Mouse (Mus musculus) left cerebral cortex, adult 18-20 months (tissue): Measurements from ENCODE around the gene Ccnd3. TPM values are rescaled to one million over a fixed set of nuclear protein-coding genes. Genes with fewer than 3 reads are reported as not detected.
A peak's percentile ranks its signal among the peaks of the same experiment; 100 is the strongest.

ENCODE experiments used
- DNase-seq, 2 experiments: peaks; one replicate each; pipeline ENCODE4 v3.0.0; 2021 to 2022; ENCODE audit warnings: low spot score in 2 of 2, mixed read lengths in 1 of 2
- long read RNA-seq, 2 experiments: library from polyadenylated mRNA; stranded (forward); transcript quantifications; one replicate each; pipeline ENCODE4 v2.0.0; 2021
- total RNA-seq, 2 experiments: library from RNA; stranded (reverse); gene quantifications; 2 replicates each; pipeline ENCODE4 v1.2.3; 2021

The Ccnd3 gene
- total RNA-seq: 10 to 100 TPM; 33.6 to 40.7 TPM
- long read RNA-seq, experiment 1, transcript Ccnd3-205 (5 exons, 1,977 nt): major isoform, 46 of 55 reads
- long read RNA-seq, experiment 1, partial matches to known transcripts: 2 of 55 reads
- long read RNA-seq, experiment 1, other reads (novel, unspliced or antisense): 4 of 55 reads
- long read RNA-seq, experiment 2, transcript Ccnd3-205 (5 exons, 1,977 nt): major isoform, 27 of 38 reads
- long read RNA-seq, experiment 2, partial matches to known transcripts: 2 of 38 reads
- long read RNA-seq, experiment 2, other reads (novel, unspliced or antisense): 3 of 38 reads

GRCm38 (mm10) chr17:47504941-47505346, at the start of gene Ccnd3:
Gene Ccnd3 (plus strand): TSS chr17:47505051.
- DNase-seq: peak; percentile 60 to 72

DNA sequence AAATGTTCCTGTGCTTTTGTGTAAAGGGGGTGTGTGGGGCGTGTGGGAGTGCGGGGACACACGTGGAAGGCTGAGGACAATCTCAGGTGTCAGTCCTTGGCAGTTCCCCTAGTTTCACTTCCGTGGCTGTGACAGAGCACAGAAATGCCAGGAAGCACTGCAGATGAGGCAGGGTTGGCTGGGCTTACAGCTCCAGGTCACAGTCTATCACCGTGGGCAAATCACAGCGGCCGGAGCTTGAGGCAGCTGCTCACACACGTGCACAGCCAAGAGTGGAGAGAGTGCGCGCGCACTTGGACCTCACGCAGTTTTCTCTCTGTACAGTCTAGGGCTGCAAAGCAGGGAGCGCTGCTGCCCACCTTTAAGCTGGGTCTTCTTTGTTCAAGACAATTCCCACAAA, 46.5 kb upstream of the Ccnd3 start:
- DNase-seq: no peak

DNA sequence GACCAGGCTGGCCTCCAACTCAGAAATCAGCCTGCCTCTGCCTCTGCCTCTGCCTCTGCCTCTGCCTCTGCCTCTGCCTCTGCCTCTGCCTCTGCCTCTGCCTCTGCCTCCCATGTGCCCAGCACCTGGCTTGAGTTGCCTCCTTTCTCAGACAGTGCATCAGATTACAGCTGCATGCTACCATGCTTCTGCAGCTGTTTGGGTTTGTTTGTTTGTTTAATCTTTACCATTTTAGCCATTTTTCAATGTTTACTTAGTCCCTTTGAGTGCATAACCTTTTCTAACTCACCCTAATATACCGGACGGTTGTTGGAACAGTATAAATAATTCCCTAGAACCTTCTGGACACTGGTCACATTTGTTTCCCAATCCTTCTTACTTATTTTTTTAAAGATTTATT, 45.9 kb upstream of the Ccnd3 start:
- DNase-seq: no peak

DNA sequence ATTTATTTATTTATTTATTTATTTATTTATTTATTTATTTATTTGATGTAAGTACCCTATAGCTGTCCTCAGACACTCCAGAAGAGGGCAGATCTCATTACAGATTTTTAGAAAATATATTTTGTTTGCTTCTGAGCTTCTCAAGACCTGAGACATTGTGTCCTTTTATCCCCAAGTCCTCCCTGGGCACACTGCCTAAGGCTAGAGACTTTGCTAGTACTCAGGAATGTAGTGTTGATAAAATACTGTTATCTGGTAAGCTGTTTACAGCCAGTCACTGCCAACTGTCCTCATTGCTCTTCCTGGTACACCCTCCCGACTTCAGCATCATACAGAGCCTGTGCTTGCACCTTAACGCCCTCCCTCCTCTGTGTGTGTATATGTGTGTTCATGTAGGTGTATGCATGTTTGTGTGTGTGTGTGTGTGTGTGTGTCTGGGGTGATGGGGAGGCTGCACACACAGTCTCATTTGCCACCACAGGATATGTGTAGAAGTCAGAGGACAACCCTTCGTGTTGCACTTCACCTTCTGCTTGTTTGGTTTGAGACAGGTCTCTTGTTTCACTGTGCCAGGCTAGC, 45.4 kb upstream of the Ccnd3 start:
- no peak for DNase-seq

GRCm38 (mm10) chr17:47461688-47462087, 43.2 kb upstream of the Ccnd3 start:
- DNase-seq: no peak

DNA sequence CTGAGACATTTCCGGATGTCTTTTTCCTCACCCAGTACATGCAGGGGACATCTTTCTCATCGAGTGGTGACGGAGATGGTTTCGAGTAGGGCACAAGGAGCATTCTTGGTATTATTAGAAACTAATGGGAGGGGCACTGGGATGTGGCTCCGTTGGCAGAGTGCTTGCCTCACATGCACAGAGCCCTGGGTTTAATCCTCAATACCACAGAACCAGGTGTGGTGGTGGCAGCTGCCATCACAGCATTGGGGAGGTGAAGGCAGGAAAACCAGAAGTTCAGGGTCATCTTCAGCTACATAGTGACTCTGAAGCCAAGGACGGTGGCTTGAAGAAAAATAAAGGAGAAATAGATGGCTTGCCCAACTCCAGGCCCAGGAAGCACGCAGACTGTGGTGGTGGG, 42.6 kb upstream of the Ccnd3 start:
- DNase-seq: no peak

DNA sequence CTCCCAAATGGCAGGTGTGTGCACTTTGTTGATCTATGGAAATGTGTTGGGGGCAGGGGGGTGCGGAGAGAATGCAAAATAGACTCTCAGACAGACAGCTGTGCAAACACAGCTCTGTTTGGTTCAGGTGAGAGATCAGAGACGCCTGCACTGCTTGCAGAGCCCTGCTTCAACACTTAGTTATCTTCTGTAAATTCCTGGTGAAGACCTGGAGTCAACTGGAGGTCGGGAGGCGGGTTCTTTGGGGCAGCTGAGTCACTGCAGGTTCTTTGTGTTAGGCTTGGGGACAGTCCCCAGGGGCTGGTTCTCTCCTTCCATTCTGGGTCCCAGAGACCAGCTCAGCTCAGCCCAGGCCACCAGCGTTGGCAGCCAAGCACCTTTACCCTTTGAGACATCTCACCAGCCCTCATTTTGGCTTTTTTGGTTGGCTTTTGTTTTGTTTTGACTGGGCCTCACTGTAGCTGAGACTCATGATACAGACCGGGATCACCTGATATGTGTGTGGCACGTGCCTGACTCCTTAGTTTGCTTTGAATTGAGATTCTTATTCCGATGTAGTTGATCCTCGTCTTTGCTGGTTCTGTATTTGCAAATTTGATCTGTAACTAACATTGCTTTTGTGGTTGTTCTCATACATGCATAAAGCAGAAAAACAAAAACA, 42.0 kb upstream of the Ccnd3 start:
- DNase-seq: no peak

- DNase-seq: no peak
These were observed 40.4 kb upstream of the Ccnd3 start for GRCm38 (mm10) chr17:47464248-47464965.

DNA sequence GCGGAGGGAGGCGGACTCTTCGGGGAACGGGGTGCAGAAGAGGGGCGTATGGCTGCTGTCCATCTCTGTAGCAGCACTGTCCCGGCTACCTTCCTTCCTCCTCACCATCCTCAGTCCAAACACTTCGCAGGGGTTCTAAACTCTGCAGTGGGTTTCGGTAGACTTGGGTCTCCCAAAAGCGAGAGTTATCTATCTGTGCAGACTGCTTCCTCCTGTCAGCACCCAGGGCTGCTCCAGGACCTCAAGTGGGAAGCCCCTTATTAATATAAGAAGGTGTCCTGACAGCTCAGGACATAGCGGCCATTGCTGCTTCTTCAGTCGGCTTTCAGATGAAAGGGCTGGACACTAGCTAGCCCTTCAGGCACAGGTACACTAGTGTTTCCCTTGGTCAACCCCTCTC, 39.8 kb upstream of the Ccnd3 start:
- DNase-seq: no peak

- DNase-seq: no peak
These were observed 38.6 kb upstream of the Ccnd3 start for GRCm38 (mm10) chr17:47466284-47466683.

DNA sequence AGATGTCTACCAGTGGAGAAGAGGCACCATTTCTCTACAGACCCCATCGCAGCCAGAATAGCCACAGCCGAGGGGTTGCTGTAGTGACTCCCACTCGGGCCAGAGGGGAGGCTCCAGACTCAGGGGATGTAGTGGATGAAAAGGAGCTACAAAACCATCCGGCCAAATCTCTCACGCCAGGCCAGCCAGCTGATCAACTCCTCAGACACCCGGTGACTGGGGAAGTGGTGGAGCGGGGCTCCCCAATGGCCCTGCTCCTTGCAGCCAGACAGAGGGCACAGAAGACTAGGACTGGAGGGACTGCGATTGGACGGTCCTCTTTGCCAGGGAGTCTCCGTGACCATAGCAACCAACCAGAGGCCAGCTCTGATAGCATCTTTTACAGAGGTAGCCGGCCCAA, 37.2 kb upstream of the Ccnd3 start:
- DNase-seq: no peak

- no peak for DNase-seq
These were observed 36.8 kb upstream of the Ccnd3 start for GRCm38 (mm10) chr17:47468063-47468462.

DNA sequence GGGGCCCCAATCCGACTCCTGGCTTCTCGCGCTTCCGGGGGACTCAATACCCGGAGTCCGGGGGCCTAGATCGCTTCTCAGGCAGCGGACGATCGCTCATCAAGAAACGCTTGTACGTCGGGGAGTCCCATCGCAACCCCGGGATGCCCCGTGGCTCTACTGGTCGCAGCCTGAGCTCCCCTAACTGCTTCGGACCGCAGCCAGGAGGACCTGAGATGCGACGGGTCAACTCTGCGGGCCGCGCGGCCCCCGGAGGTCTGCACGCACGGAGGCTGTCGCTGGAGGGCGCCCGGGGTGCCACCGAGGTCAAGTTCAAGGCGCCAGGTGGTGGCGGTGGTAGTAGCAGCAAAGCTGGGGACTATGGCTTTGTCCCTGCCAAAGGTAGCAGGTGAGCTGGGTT, 36.4 kb upstream of the Ccnd3 start:
- DNase-seq: no peak

DNA sequence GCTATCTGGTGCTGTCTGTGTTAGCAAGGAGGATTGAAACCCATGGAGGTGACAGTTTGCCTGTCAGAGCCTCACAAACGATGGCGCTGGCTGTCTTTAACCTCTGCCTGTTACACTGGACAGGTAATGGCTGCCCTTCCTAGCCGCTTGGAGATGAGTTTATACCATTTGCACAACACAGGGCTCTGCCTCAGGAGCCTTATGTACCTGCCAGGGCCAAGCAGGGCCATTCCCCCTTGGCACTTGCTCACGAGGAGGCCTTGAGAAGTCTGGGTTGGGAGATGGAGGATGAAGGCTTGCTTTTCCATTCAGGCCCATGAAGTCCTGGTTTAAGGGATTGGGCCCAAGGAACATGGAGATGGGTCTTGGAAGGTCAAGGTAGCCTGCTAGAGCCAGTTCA, 35.2 kb upstream of the Ccnd3 start:
- no peak for DNase-seq

DNA sequence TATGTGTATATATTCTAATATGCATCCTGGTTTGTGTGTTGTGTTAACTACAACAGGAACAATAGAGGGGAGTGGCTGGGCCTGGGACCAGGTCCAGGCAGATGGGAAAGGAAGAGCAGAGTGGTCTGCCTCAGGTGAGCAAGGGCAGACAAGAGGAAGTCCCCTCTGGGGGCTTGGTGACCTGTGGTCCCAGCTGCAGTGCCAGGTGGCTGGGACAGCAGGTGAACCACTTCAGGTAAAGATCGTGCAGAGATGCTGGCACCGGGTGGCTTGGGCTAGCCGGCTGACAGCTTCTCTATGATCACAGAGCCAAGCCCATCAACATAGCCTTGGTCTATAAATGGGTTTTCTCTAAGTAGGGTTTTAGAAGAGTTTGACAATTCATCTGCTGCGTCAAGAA, 34.7 kb upstream of the Ccnd3 start:
- DNase-seq: no peak

DNA sequence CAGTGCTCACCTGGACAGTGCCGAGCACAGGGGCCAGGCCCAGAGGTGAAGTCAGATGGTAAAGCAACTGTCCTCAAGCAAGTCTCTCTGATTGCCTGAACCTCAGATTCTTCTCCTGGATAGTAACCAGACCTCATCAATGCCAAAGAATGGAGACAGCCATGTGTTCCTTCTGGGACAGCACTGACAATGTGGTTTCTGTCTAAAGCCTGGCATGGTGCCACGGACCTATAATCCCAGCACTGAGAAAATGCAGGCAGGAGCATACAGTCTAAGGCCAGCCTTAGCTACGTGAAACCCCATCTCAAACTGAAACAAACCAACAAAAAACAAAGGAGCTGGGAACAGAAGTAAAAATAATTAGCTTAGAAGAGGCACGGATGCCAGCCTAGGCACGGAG, 34.2 kb upstream of the Ccnd3 start:
- DNase-seq: no peak

- peak in 1 of 2 experiments; percentile 14 for DNase-seq
These were observed 32.2 kb upstream of the Ccnd3 start for GRCm38 (mm10) chr17:47472435-47473350.

GRCm38 (mm10) chr17:47473434-47473974, 31.3 kb upstream of the Ccnd3 start:
- peak; percentile 37 to 54 for DNase-seq

DNA sequence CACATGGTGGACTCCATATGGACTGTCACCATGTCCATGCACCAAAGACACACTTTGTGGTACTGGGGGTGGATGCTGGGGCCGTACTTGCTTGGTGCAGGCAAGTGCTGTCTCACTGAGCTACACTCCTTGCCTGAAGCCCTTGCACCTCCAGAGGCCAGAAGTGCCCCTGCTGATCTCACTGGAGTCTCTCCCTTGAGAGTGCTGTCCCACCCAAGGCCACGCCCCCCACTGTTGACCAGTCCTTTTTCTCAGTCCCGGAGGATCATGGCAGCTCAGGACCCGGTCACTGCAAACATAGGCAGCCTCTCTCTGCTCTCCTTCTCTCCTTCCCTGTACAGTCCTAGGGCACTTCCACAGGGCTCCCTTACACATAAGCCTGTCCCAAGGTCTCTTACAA, 30.6 kb upstream of the Ccnd3 start:
- DNase-seq: no peak

DNA sequence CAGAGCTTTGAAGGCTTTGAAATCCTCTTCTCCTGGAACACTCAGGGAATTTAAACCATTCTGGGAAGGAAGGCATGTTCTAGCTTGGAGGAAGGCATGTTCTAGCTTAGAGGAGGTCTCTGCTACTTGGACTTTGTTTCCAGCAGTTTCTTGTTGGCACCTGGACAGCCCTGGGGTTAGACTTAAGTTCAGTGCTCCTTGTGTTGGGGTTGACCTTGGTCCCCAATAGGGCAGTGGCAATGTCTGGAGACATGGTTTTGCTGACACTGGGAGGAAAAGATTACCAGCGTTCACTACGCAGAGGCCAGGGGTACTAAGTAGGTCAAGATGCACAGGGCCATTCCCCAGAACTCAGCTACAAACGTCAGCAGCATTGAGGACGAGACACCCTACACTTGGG, 29.7 kb upstream of the Ccnd3 start:
- no peak for DNase-seq

DNA sequence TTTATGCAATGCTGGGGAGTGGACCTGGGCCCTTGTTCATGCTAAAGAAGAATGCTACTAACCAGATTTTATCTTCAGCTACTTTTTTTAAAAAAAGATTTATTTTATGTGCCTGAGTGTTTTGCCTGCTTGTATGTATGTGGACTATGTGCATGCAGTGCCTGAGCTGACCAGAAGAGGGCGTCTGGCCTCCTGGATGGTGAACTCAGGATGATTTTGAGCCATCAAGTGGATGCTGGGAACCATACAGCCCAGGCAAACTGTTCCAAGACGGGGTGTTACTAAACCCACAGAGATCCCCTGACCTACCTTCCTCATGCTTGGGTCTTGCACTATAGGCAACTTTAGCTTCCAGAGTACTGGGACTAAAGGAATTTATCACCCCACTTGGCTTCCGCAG, 29.1 kb upstream of the Ccnd3 start:
- no peak for DNase-seq
